Comparison of ENCODE assay signal across 7 mouse cellular contexts in the genomic region with DNA sequence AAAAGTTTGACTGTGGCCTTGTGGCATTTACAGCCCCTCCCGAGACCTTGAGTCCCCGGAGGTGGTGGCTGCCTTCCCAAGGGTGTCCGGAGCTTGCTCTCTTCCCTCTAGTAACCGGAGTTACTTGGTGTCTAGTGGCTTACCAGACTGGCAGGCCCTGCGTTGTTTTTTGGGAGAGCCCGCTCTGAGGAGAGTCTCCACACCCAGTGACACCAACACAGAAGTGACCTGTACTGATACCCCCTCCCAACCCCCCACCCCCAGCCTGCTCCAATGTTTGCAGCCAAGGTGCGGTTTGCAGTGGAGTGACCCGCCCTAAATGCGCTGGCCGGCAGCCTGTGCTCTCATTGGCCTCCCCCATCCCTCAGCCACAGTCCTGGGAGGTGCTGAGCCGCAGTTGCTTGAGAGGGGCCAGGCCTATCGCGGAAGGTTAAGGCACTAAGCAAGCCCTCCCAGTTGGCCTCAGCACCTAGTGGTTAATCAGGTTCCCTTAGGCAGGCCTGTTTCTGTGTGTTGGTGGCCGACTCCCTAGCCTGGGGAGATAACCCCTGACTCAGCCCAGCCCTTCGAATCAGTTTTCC. TPM values are rescaled to one million over a fixed set of nuclear protein-coding genes. Genes with fewer than 3 reads are reported as not detected.
DNase-seq lines count a peak whose midpoint lies in the region; ATAC-seq and TF ChIP-seq lines count a peak whose summit lies in the region.

No protein-coding gene starts in this region.

- peak; percentile 76 for DNase-seq in adipocyte (ENCODE audit: low spot score)
- DNase-seq in cerebellum, postnatal 25 days = peak; percentile 50 to 65
- peak; percentile 78 for DNase-seq in gastrocnemius, postnatal 25 days
- peak; percentile 85 for DNase-seq in intestine, embryonic 14.5 days (ENCODE audit: low spot score)
- DNase-seq in liver, postnatal 0 days = peak; percentile 84
- peak; percentile 95 for DNase-seq in yolk sac, embryonic 10.5 days (ENCODE audit: low spot score)

- H3K4me1 ChIP-seq in intestine, embryonic 14.5 days (replicated peaks; ENCODE audit: control insufficient read depth, insufficient read depth, low read length) = peaks cover 18% of the 10 kb centered on the region
- H3K4me1 ChIP-seq in liver, postnatal 0 days (ENCODE audit: insufficient read depth) = peaks cover 64% of the 10 kb centered on the region
- H3K4me1 ChIP-seq in neural tube, embryonic 12.5 days = peaks cover 31% of the 10 kb centered on the region

- 2% methylated on average over 15 of the region's 15 CpGs for WGBS in intestine, embryonic 14.5 days
- 2% methylated on average over 15 of the region's 15 CpGs for WGBS in liver, postnatal 0 days (ENCODE audit: insufficient replicate concordance)
- 4% methylated on average over 15 of the region's 15 CpGs for WGBS in neural tube, embryonic 12.5 days

- H3K27ac ChIP-seq in intestine, embryonic 14.5 days (ENCODE audit: low read depth) = peak overlapping the region; percentile 88
- peak overlapping the region; percentile 90 for H3K27ac ChIP-seq in liver, postnatal 0 days (ENCODE audit: low read depth)
- H3K27ac ChIP-seq in neural tube, embryonic 12.5 days = no peak overlapping the region

- peak overlapping the region; percentile 86 for H3K9ac ChIP-seq in intestine, embryonic 14.5 days (ENCODE audit: low read length)
- H3K9ac ChIP-seq in liver, postnatal 0 days (replicated peaks) = peak overlapping the region; percentile 85
- peak overlapping the region; percentile 95 for H3K9ac ChIP-seq in neural tube, embryonic 12.5 days

- ATAC-seq in intestine, embryonic 14.5 days (replicated peaks; ENCODE audit: low FRiP score, low TSS enrichment, low read depth) = peak; percentile 75
- ATAC-seq in liver, postnatal 0 days = peak; percentile 69
- ATAC-seq in neural tube, embryonic 12.5 days (ENCODE audit: low FRiP score, low read depth) = no peak

- peak; percentile 40 for TF ChIP-seq CTCF in liver, postnatal 0 days (IDR thresholded peaks at IDR 0.05; ENCODE audit: low read depth)

- H3K4me2 ChIP-seq in intestine, embryonic 14.5 days (ENCODE audit: low read length) = peak overlapping the region; percentile 68
- peak overlapping the region; percentile 98 for H3K4me2 ChIP-seq in liver, postnatal 0 days (ENCODE audit: low read depth, low read length)
- peak overlapping the region; percentile 91 for H3K4me2 ChIP-seq in neural tube, embryonic 12.5 days (replicated peaks)

- no peaks in the 10 kb centered on the region for H3K27me3 ChIP-seq in intestine, embryonic 14.5 days (replicated peaks; ENCODE audit: control insufficient read depth, insufficient read depth, low read length)
- no peaks in the 10 kb centered on the region for H3K27me3 ChIP-seq in liver, postnatal 0 days (ENCODE audit: insufficient read depth, low read length)
- no peaks in the 10 kb centered on the region for H3K27me3 ChIP-seq in neural tube, embryonic 12.5 days (replicated peaks)

- no peak for TF ChIP-seq EP300 in liver, postnatal 0 days (IDR thresholded peaks at IDR 0.05; ENCODE audit: low read depth)

- peaks cover 47% of the 10 kb centered on the region for H3K36me3 ChIP-seq in intestine, embryonic 14.5 days (ENCODE audit: control insufficient read depth, insufficient read depth, low read length)
- H3K36me3 ChIP-seq in liver, postnatal 0 days (replicated peaks; ENCODE audit: insufficient read depth, low read length) = peaks cover 46% of the 10 kb centered on the region
- H3K36me3 ChIP-seq in neural tube, embryonic 12.5 days = peaks cover 42% of the 10 kb centered on the region

- H3K4me3 ChIP-seq in intestine, embryonic 14.5 days (ENCODE audit: low read depth, low read length) = peak overlapping the region; percentile 76
- H3K4me3 ChIP-seq in liver, postnatal 0 days (ENCODE audit: low read depth, low read length) = peak overlapping the region; percentile 84
- H3K4me3 ChIP-seq in neural tube, embryonic 12.5 days = peak overlapping the region; percentile 97

- H3K9me3 ChIP-seq in intestine, embryonic 14.5 days (ENCODE audit: control insufficient read depth, low read length) = no peaks in the 10 kb centered on the region
- no peaks in the 10 kb centered on the region for H3K9me3 ChIP-seq in liver, postnatal 0 days (ENCODE audit: low read length)
- H3K9me3 ChIP-seq in neural tube, embryonic 12.5 days = no peaks in the 10 kb centered on the region

RNA-seq across cellular contexts. Expression of gene Kmt5a, which starts 6.7 kb away (rescaled TPM):
- 100 to 1,000 TPM; 107 to 134 TPM for total RNA-seq in gastrocnemius, postnatal 25 days (2021)
- 52.3 and 57.7 TPM in 2 replicates for polyA plus RNA-seq in intestine, embryonic 14.5 days (2014; fragmentation: Nextera tagmentation; extraction: Ambion mirVana)
- 26.7 and 30.6 TPM in 2 replicates for polyA plus RNA-seq in liver, postnatal 0 days (2015; fragmentation: Nextera tagmentation; extraction: Ambion mirVana)
- polyA plus RNA-seq in neural tube, embryonic 12.5 days (2016; fragmentation: Nextera tagmentation; extraction: Ambion mirVana) = 67.2 and 81.3 TPM in 2 replicates

RNA-seq across cellular contexts. Expression of gene Sbno1, which starts 20.6 kb away (rescaled TPM):
- 10 to 100 TPM; 35.3 to 37.7 TPM for total RNA-seq in gastrocnemius, postnatal 25 days (2021)
- polyA plus RNA-seq in intestine, embryonic 14.5 days (2014; fragmentation: Nextera tagmentation; extraction: Ambion mirVana) = 92.7 and 93.5 TPM in 2 replicates
- 30.0 and 30.6 TPM in 2 replicates for polyA plus RNA-seq in liver, postnatal 0 days (2015; fragmentation: Nextera tagmentation; extraction: Ambion mirVana)
- polyA plus RNA-seq in neural tube, embryonic 12.5 days (2016; fragmentation: Nextera tagmentation; extraction: Ambion mirVana) = 108 and 119 TPM in 2 replicates

RNA-seq across cellular contexts. Expression of gene Rilpl2, which starts 31.8 kb away (rescaled TPM):
- 1 to 10 TPM; 3.9 to 5.1 TPM for total RNA-seq in gastrocnemius, postnatal 25 days (2021)
- 37.2 and 38.8 TPM in 2 replicates for polyA plus RNA-seq in intestine, embryonic 14.5 days (2014; fragmentation: Nextera tagmentation; extraction: Ambion mirVana)
- 10.3 and 11.0 TPM in 2 replicates for polyA plus RNA-seq in liver, postnatal 0 days (2015; fragmentation: Nextera tagmentation; extraction: Ambion mirVana)
- polyA plus RNA-seq in neural tube, embryonic 12.5 days (2016; fragmentation: Nextera tagmentation; extraction: Ambion mirVana) = 18.4 and 18.9 TPM in 2 replicates

RNA-seq across cellular contexts. Expression of gene Snrnp35, which starts 36.5 kb away (rescaled TPM):
- 10 to 100 TPM; 23.0 to 23.8 TPM for total RNA-seq in gastrocnemius, postnatal 25 days (2021)
- 10.7 and 11.2 TPM in 2 replicates for polyA plus RNA-seq in intestine, embryonic 14.5 days (2014; fragmentation: Nextera tagmentation; extraction: Ambion mirVana)
- polyA plus RNA-seq in liver, postnatal 0 days (2015; fragmentation: Nextera tagmentation; extraction: Ambion mirVana) = 5.9 and 6.5 TPM in 2 replicates
- 29.5 and 29.6 TPM in 2 replicates for polyA plus RNA-seq in neural tube, embryonic 12.5 days (2016; fragmentation: Nextera tagmentation; extraction: Ambion mirVana)
